Mouse (Mus musculus): ENCODE measurements around the gene Dennd2a. TPM values are rescaled to one million over a fixed set of nuclear protein-coding genes. Genes with fewer than 3 reads are reported as not detected.
A peak's percentile ranks its signal among the peaks of the same experiment; 100 is the strongest.
"Not testable (repeated sequence)": the region's sequence is repeated elsewhere in the genome, so short reads cannot be mapped to it uniquely, and the experiment has no call there.

Gene Dennd2a
- polyA plus RNA-seq, 1 experiment = 10.8 TPM

GRCm38 (mm10) chr6:39419851-39420721 lies 137.6 kb downstream of the Dennd2a start, which contains the start of gene Mkrn1:
Gene Mkrn1, minus strand, starts transcription at chr6:39420462.
- peak; percentile 73 for DNase-seq (ENCODE audit: low spot score)

GRCm38 (mm10) chr6:39419386-39419850 lies 138.2 kb downstream of the Dennd2a start:
- no peak for DNase-seq (ENCODE audit: low spot score)

GRCm38 (mm10) chr6:39416654-39417053 lies 141.0 kb downstream of the Dennd2a start:
- not testable (repeated sequence) for DNase-seq (ENCODE audit: low spot score)

GRCm38 (mm10) chr6:39415762-39416161 lies 141.9 kb downstream of the Dennd2a start:
- DNase-seq (ENCODE audit: low spot score) = no peak

- DNase-seq (ENCODE audit: low spot score) = no peak
Measured at GRCm38 (mm10) chr6:39414106-39414505, 143.6 kb downstream of the Dennd2a start.

Other genes with a start within 250 kb of the Dennd2a start
- 28.9 and 30.4 TPM in 2 replicates for gene Slc37a3, start 180.2 kb downstream of the Dennd2a start, polyA plus RNA-seq (2012; rRNA removed)
- gene Rab19, start 176.7 kb downstream of the Dennd2a start, polyA plus RNA-seq (2012; rRNA removed) = 7.8 and 8.3 TPM in 2 replicates
- gene Mkrn1, start 137.4 kb downstream of the Dennd2a start, polyA plus RNA-seq (2012; rRNA removed) = 39.2 and 45.7 TPM in 2 replicates
- 19.4 and 21.9 TPM in 2 replicates for gene Adck2, start 16.0 kb upstream of the Dennd2a start, polyA plus RNA-seq (2012; rRNA removed)
- 1.2 and 1.9 TPM in 2 replicates for gene Gm42420, start 27.9 kb upstream of the Dennd2a start, polyA plus RNA-seq (2012; rRNA removed)
- gene Ndufb2, start 34.7 kb upstream of the Dennd2a start, polyA plus RNA-seq (2012; rRNA removed) = 141 and 189 TPM in 2 replicates
- gene Braf, start 167.6 kb upstream of the Dennd2a start, polyA plus RNA-seq (2012; rRNA removed) = 22.1 and 24.6 TPM in 2 replicates

All from urinary bladder, adult 2 months (tissue).